Mouse (Mus musculus) E14TG2a.4 (cell line): ENCODE results near the gene Ap3d1.

Experiments
- CTCF ChIP-seq: conservative IDR thresholded peaks from 2 replicates; pipeline ENCODE4 v1.5.1; 2014; ENCODE audit warnings: low read length
- NANOG ChIP-seq: IDR thresholded peaks from 2 replicates; pipeline ENCODE4 v1.6.1; 2014; ENCODE audit warnings: borderline replicate concordance, low read length, mixed read lengths

DNA sequence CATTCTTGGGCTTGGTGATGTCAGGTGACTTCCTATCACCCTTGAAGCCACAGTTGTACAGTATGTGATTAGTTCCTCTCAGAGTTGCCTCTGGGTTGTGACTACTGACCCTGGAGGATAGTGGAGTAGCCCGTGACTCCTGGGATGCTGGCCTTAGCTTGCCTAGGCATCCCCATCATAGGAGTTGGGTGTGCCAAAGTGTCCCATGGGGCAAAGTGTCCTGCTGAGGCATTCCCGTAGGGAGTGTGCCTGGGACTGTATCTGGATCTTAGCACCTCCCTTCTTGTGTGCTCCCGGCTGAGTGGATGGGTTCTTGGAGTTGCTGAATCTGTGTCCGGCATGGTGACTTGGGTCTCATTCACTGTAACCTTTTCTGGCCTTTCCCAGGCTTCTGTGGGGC, 32.9 kb upstream of the Ap3d1 start:
- TF ChIP-seq CTCF (no peak), NANOG (no peak)
